Mouse (Mus musculus): ENCODE results near the gene Sult6b1. TPM values are rescaled to one million over a fixed set of nuclear protein-coding genes. Genes with fewer than 3 reads are reported as not detected.
A peak's percentile ranks its signal among the peaks of the same experiment; 100 is the strongest.

Gene Sult6b1
- polyA plus RNA-seq, 1 experiment from 2014 or later: 0.20 TPM

DNA sequence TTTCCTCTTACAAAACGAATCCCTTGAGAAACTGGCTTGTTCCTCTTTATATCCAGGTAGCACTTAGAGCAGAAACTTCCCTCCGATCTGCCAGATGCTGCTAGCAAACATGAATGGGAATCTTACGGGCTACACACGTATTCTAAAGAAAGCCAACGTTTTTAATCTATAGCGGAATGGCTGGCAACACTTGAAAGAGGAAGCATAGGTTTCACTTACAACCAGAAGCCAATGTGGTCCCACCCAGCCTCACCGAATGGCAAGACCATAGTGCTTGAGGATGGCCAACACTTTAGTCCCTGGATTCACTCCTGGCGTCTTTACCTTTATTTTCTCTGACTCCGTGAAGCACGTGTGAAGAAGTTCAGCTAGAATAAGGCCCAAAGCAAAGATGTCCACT lies 50.5 kb downstream of the Sult6b1 start:
- no peak overlapping the region for H3K4me2 ChIP-seq (replicated peaks; ENCODE audit: low read depth, low read length)
- H3K4me3 ChIP-seq (ENCODE audit: low read length): no peak overlapping the region
- ATAC-seq (ENCODE audit: low FRiP score, low TSS enrichment): no peak
- H3K9me3 ChIP-seq (ENCODE audit: control insufficient read depth, low read length): no peaks in the 10 kb centered on the region
- WGBS: 90% methylated on average over 10 of the region's 10 CpGs
- H3K27me3 ChIP-seq (ENCODE audit: control insufficient read depth, insufficient read depth, low read length): no peaks in the 10 kb centered on the region
- H3K36me3 ChIP-seq (ENCODE audit: control insufficient read depth, insufficient read depth, low read length): peaks cover 6% of the 10 kb centered on the region; the same call in 1 of the 2 replicates
- H3K27ac ChIP-seq (ENCODE audit: low read depth, low read length): no peak overlapping the region
- H3K4me1 ChIP-seq (ENCODE audit: control insufficient read depth, insufficient read depth, low read length): no peaks in the 10 kb centered on the region
- H3K9ac ChIP-seq (ENCODE audit: low read depth, low read length): no peak overlapping the region

DNA sequence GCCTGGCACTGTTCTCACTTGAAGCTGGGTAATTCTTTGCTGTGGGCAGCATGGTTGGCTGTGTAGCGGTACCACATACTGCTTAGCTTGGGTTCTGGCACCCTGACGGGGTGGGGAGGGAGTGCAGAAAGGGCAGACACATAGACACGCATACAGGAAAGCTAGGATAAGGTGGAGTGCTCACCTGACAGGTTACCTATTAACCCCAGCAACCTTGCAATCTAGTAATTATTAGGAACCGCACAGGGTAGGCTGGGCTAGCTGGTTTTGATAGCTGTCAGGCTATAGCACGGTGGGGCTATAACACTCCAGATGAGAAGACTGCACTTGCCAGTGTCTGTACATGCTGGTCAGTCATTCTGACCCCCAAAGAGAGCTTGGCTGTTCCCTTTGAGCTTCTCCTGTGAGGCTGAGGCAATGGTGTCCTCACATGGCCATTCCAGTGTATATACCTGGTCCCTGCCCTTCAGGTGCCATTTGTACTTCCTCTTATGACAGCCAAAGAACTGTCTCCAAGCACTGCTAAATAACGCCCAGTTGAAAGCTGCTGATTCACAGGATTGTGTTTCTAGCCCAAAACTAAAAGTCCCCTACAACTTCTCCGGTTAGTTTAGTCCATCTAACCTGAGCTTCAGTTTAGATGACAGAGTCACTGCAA lies 64.4 kb downstream of the Sult6b1 start:
- no peaks in the 10 kb centered on the region for H3K4me1 ChIP-seq (ENCODE audit: control insufficient read depth, insufficient read depth, low read length)
- H3K27ac ChIP-seq (ENCODE audit: low read depth, low read length): no peak overlapping the region
- H3K9me3 ChIP-seq (ENCODE audit: control insufficient read depth, low read length): no peaks in the 10 kb centered on the region
- no peaks in the 10 kb centered on the region for H3K27me3 ChIP-seq (ENCODE audit: control insufficient read depth, insufficient read depth, low read length)
- H3K36me3 ChIP-seq (ENCODE audit: control insufficient read depth, insufficient read depth, low read length): peaks cover 66% of the 10 kb centered on the region
- ATAC-seq (ENCODE audit: low FRiP score, low TSS enrichment): no peak
- 86% methylated on average over 7 of the region's 7 CpGs for WGBS
- H3K4me2 ChIP-seq (replicated peaks; ENCODE audit: low read depth, low read length): no peak overlapping the region
- H3K9ac ChIP-seq (ENCODE audit: low read depth, low read length): no peak overlapping the region
- no peak overlapping the region for H3K4me3 ChIP-seq (ENCODE audit: low read length)

DNA sequence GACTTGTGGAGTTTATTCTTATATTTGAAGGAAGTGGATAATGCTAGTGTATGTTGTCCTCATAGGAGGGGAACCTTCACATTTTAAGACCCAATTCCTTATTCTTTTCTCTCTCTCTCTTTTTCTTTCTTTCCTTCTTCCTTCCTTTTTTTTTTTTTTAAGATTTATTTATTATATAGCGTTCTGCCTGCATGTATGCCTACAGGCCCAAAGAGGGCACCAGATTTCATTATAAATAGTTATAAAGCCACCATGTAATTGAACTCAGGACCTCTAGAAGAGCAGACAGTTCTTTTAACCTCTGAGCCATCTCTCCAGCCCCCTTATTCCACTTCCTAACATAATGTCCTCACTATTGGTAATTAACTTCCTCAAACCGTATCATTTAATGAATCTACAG lies 70.7 kb downstream of the Sult6b1 start:
- 33% methylated on average over 2 of the region's 2 CpGs for WGBS
- Histone ChIP-seq H3K9me3 (ENCODE audit: control insufficient read depth, low read length) (no peaks in the 10 kb centered on the region), H3K36me3 (ENCODE audit: control insufficient read depth, insufficient read depth, low read length) (peaks cover 20% of the 10 kb centered on the region; the same call in 1 of the 2 replicates), H3K4me2 (replicated peaks; ENCODE audit: low read depth, low read length) (peak overlapping the region; percentile 78), H3K27ac (ENCODE audit: low read depth, low read length) (peak overlapping the region; percentile 55; the same call in 1 of the 2 replicates), H3K27me3 (ENCODE audit: control insufficient read depth, insufficient read depth, low read length) (no peaks in the 10 kb centered on the region), H3K4me3 (ENCODE audit: low read length) (peak overlapping the region; percentile 84), H3K4me1 (ENCODE audit: control insufficient read depth, insufficient read depth, low read length) (no peaks in the 10 kb centered on the region), H3K9ac (ENCODE audit: low read depth, low read length) (peak overlapping the region; percentile 58)
- ATAC-seq (ENCODE audit: low FRiP score, low TSS enrichment): no peak

DNA sequence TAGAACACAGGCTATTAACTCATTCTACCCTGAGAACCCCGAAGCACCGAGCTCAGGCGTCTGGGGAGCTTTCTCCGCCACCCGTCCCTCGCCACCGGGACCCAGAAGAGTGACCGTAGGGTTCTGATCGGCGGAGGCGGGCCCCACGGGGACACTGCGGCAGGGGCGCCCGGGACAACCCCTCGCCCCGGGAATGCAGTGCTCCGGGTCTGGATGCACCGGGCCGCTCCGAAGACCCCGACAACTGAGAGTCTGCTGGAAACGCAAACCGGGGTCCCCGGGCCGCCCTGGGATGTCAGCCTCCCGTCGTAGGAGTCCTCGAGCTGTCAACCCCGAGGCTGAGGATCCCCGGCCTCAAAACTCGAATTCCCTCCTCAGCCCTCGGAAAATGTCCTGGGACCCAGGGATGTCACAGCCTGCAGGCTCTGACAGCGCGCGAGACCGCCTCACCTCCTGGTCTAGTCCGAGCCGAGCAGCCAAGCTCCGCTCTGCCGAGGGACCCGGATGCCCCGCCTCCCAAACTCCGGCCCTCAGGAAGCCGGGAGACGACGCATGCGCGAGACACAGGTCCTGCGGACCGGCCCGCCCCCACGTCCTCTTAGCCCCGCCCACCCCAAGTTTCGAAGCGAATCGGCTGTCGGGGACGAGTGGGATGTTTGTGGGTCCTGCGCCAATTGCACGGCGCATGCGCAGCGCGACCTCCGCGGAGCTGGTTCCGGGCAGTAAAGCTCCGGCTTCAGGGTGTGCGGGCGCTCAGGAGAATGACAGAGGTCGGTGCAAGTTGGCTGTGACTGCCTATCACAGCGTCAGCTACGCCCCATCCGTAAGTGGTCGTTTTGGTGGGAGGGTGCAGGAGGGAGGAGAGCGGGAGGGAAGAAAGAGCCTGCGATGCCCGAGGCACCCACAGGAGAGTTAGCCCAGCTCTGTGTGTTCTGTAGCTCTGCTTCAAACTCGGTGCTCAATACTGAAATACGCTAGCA lies 71.6 kb downstream of the Sult6b1 start, which contains the start of the genes Heatr5b and Gpatch11:
TSS of gene Heatr5b (minus strand) at position 509 of the 980 bp plus-strand sequence.
TSS of gene Gpatch11 (plus strand) at position 712 of the 980 bp plus-strand sequence.
- peak within 1 kb of the TSS; percentile 71 for H3K9ac ChIP-seq (ENCODE audit: low read depth, low read length)
- H3K9me3 ChIP-seq (ENCODE audit: control insufficient read depth, low read length): no peaks in the 10 kb centered on the region
- peak within 1 kb of the TSS; percentile 78 for H3K4me2 ChIP-seq (replicated peaks; ENCODE audit: low read depth, low read length)
- WGBS: under 1% methylated on average over 80 of the region's 81 CpGs
- H3K36me3 ChIP-seq (ENCODE audit: control insufficient read depth, insufficient read depth, low read length): peaks cover 20% of the 10 kb centered on the region; the same call in 1 of the 2 replicates
- ATAC-seq (ENCODE audit: low FRiP score, low TSS enrichment): peak; percentile 99
- H3K27ac ChIP-seq (ENCODE audit: low read depth, low read length): peak within 1 kb of the TSS; percentile 55; the same call in 1 of the 2 replicates
- H3K27me3 ChIP-seq (ENCODE audit: control insufficient read depth, insufficient read depth, low read length): no peaks in the 10 kb centered on the region
- no peaks in the 10 kb centered on the region for H3K4me1 ChIP-seq (ENCODE audit: control insufficient read depth, insufficient read depth, low read length)
- peak within 1 kb of the TSS; percentile 84 for H3K4me3 ChIP-seq (ENCODE audit: low read length)

Other genes with a start within 250 kb of the Sult6b1 start
- 6.1 and 8.6 TPM in 2 replicates for gene Strn, start 169.8 kb downstream of the Sult6b1 start, polyA plus RNA-seq (2014; fragmentation: Nextera tagmentation; extraction: Ambion mirVana)
- 7.1 and 9.3 TPM in 2 replicates for gene Heatr5b, start 71.6 kb downstream of the Sult6b1 start, polyA plus RNA-seq (2014; fragmentation: Nextera tagmentation; extraction: Ambion mirVana)
- 33.7 and 43.4 TPM in 2 replicates for gene Gpatch11, start 71.4 kb downstream of the Sult6b1 start, polyA plus RNA-seq (2014; fragmentation: Nextera tagmentation; extraction: Ambion mirVana)
- 12.0 and 14.6 TPM in 2 replicates for gene Eif2ak2, start 24.4 kb downstream of the Sult6b1 start, polyA plus RNA-seq (2014; fragmentation: Nextera tagmentation; extraction: Ambion mirVana)
- 108 and 133 TPM in 2 replicates for gene Cebpzos, start 9.5 kb upstream of the Sult6b1 start, polyA plus RNA-seq (2014; fragmentation: Nextera tagmentation; extraction: Ambion mirVana)
- gene Cebpz, start 30.1 kb upstream of the Sult6b1 start, polyA plus RNA-seq (2014; fragmentation: Nextera tagmentation; extraction: Ambion mirVana): 58.7 and 64.8 TPM in 2 replicates
- gene Ndufaf7, start 30.1 kb upstream of the Sult6b1 start, polyA plus RNA-seq (2014; fragmentation: Nextera tagmentation; extraction: Ambion mirVana): 45.4 and 63.2 TPM in 2 replicates
- 26.5 and 45.0 TPM in 2 replicates for gene Prkd3, start 113.8 kb upstream of the Sult6b1 start, polyA plus RNA-seq (2014; fragmentation: Nextera tagmentation; extraction: Ambion mirVana)
- 2.1 and 3.1 TPM in 2 replicates for gene Qpct, start 144.9 kb upstream of the Sult6b1 start, polyA plus RNA-seq (2014; fragmentation: Nextera tagmentation; extraction: Ambion mirVana)